Mouse (Mus musculus) heart, adult 2 months (tissue): ENCODE measurements at regions not wholly inside any gene's neighbourhood (a gene's known extent, or its start where the extent isn't known, plus 50 kb on each side); places are given as distances from the start of the nearest gene placed in this dataset.
A peak's percentile ranks its signal among the peaks of the same experiment; 100 is the strongest.

ENCODE experiments used
- CTCF ChIP-seq: fragments of 200-600 bp; IDR thresholded peaks from 2 replicates; pipeline ENCODE4 v1.8.1; 2022; ENCODE audit warnings: antibody characterized with exemption, mild to moderate bottlenecking, moderate library complexity
- EP300 ChIP-seq: fragments of 200-500 bp; IDR thresholded peaks from 2 replicates; pipeline ENCODE4 v1.6.1; 2011; ENCODE audit warnings: low read depth, low read length, control low read depth; ENCODE audit not compliant: insufficient read depth
- POLR2A ChIP-seq: fragments of 200-500 bp; IDR thresholded peaks from 2 replicates; pipeline ENCODE4 v1.6.1; 2011; ENCODE audit warnings: mild to moderate bottlenecking, low read depth, low read length, control low read depth; ENCODE audit not compliant: insufficient read depth

GRCm38 (mm10) chr8:116373063-116373462 is 131.7 kb upstream of the Dynlrb2 start:
- no peak for TF ChIP-seq POLR2A
- peak; percentile 44 for TF ChIP-seq CTCF
- TF ChIP-seq EP300, result no peak
